Mouse (Mus musculus): ENCODE measurements around the gene Efcab14.

- TF ChIP-seq GATA1 (IDR thresholded peaks at IDR 0.05; ENCODE audit: low read length) (no peak), TAL1 (IDR thresholded peaks at IDR 0.05; ENCODE audit: low read length) (no peak)
Measured at GRCm38 (mm10) chr4:115812326-115812725, 74.8 kb downstream of the Efcab14 start.

Data from erythroblast, embryonic 14.5 days (primary cell).